Mouse (Mus musculus) WW6 (cell line): Measurements from ENCODE around the gene Cib3.

ENCODE experiments used
- DNase-seq: peaks from one replicate; pipeline ENCODE4 v3.0.0-alpha.2; 2013; ENCODE audit warnings: low read depth, low spot score

The Cib3 gene

GRCm38 (mm10) chr8:72210710-72211109, 1.9 kb downstream of the Cib3 start:
- DNase-seq, result no peak

- no peak for DNase-seq
Measured at GRCm38 (mm10) chr8:72210222-72210621, 2.4 kb downstream of the Cib3 start.

- DNase-seq, result no peak
Measured at GRCm38 (mm10) chr8:72208582-72208981, 4.1 kb downstream of the Cib3 start.

DNA sequence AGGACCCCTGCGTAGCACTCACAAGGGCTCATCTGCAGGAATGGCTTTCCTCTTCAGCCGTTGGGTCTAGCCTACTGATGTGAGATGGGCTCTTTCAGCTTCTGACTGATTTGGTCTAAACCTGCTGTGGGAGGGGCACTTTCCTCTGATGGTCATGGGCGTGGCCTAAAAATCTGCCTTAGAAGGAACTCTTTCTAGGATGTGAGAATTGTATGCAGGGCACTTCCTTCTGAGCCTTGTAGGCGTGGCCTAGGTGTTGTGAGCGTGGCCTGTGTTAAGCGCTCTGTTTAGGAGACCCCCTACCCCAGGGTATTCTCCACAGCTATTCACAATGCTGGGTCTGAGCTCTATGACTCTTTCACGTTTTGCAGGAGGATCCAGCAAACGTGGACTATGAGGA, 14.6 kb downstream of the Cib3 start:
- peak; percentile 82 for DNase-seq

DNA sequence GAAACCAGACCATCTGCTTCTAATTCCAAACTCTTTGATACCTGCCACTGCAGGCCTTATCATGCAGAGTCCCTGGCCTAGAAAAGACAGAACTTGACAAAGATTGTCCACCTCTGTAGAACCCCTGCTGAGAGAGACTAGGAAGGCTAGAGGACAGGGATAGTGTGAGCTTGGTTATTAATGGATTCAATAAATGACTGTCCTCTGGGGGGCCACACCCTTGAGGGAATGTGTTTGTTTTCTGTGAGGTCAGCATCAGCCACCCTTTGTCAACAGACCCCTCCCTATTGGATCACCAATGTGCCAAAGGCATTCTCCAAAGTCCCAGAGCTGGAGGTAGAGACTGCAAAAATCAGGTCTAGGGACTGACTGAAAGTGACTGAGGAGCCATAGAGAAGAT, 20.6 kb downstream of the Cib3 start:
- no peak for DNase-seq

DNA sequence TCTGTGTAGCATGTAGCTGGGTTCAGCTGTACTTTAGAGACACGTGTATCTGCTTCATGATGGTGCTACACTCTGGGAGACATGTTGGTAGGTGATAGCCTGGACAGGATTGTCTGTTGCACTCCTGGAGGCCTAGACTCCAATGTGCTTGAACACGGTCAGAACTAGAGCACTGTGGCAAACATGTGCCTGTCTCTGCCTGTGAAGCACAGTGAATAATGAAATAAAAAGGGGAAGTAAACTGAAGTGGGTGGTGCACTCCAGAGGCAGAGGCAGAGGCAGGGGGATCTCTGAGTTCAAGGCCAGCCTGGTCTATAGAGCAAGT, 22.5 kb downstream of the Cib3 start:
- DNase-seq, result no peak

GRCm38 (mm10) chr8:72189417-72190214, 23.0 kb downstream of the Cib3 start, which contains the start of gene Hsh2d:
Gene Hsh2d, plus strand, starts transcription at chr8:72189638.
- DNase-seq, result peak; percentile 74

- no peak for DNase-seq
Measured at GRCm38 (mm10) chr8:72187793-72188331, 24.8 kb downstream of the Cib3 start.

GRCm38 (mm10) chr8:72183554-72184202, 29.0 kb downstream of the Cib3 start:
- no peak for DNase-seq

GRCm38 (mm10) chr8:72177346-72177925, 35.2 kb downstream of the Cib3 start:
- DNase-seq, result no peak

GRCm38 (mm10) chr8:72169681-72170249, 42.9 kb downstream of the Cib3 start:
- no peak for DNase-seq

DNA sequence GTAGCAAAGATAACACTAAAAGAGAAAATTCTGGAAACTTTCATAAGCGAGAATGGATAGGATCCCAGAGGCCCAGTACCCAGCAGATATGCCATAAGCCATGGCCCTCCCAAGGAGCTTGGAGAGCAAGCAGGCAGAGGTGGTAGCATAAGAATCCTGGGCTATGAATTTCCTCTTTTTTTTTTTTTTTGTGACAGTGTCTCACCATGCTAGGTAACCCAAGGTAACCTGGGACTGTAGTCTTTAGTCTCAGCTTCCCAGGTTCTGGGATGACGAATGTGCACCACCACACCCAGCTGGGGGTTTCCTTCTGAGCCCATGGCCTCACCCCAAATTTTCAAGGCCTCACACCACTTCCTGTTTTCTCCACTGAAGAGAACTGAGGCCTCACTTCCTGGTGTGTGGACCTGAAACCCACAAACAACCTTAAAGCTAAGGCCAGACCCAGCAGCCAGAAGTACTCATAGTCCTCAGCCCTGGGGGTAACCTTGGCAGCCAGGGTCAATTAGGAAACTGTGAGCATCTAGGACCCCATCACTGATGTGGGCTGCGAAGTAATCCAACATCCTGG, 43.5 kb downstream of the Cib3 start:
- no peak for DNase-seq

GRCm38 (mm10) chr8:72162821-72163220, 49.8 kb downstream of the Cib3 start:
- DNase-seq, result no peak

- peak; percentile 100 for DNase-seq
Measured at GRCm38 (mm10) chr8:72160707-72161697, 51.6 kb downstream of the Cib3 start, which contains the start of gene Rab8a. Gene Rab8a, plus strand, starts transcription at chr8:72161200.

- no peak for DNase-seq
Measured at GRCm38 (mm10) chr8:72160007-72160406, 52.6 kb downstream of the Cib3 start.

DNA sequence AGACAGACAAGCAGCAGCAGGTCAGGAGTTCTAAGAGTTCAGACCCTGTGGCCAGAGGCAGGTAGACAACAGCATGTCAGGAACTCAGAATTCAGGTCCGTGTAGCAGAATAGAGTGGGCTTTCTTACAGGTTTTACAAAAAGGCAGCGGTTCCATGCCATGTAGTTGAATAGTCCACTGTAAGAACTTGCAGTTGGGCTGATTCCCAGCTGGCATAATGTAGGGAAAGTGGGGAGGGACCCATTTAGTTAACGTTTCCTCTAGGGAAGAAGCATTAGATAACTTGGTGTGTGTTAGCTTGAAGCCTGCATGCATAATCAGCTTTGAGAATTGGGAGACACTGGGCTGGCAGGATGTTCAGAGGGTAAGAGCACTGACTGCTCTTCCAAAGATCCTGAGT, 53.9 kb downstream of the Cib3 start:
- DNase-seq, result no peak

DNA sequence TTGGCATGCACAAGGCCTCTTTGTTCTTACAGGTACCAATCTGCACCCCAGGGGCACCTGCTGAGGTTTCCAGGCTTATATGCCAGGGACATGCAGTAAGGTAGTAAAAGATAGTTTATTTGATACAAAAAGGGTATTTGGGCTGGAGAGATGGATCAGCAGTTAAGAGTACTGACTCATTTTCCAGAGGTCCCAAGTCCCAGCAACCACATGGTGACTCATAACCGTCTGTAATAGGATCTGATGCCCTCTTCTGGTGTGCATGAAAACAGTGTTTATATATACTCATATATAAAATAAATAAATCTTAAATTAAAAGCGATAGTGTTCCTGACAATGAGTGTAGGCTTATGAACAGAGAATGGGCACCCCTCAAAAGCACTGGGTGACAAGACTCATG, 54.5 kb downstream of the Cib3 start:
- no peak for DNase-seq
